Comparison of ENCODE assay signal across 26 mouse cellular contexts in genomic region chr2:178878436-178878835, GRCm38 (mm10).
"Had no signal": no experiment of that assay in that cellular context is flagged by ENCODE, and none has a peak within 500 bp of the region (broad histone marks: within the 10 kb centered on the region; RNA-seq: fewer than 3 reads in every experiment).

No protein-coding gene starts in this region.

- H3K36me3 ChIP-seq: limb, embryonic 10.5 days; limb, embryonic 13.5 days; liver, embryonic 12.5 days; liver, embryonic 15.5 days; lung, embryonic 15.5 days; midbrain, embryonic 10.5 days; neural tube, embryonic 12.5 days; neural tube, embryonic 15.5 days had no signal

- DNase-seq: kidney, adult 2 months; kidney, postnatal 10 days; kidney, postnatal 4 days; layer of hippocampus, postnatal 36 days; liver; lung, adult 18-20 months; lung, postnatal 10 days; lung, postnatal 36 days; midbrain, embryonic 14.5 days; right cerebral cortex, adult 18-20 months; right cerebral cortex, postnatal 14 days; right cerebral cortex, postnatal 4 days; thymus, adult 2 months; thymus, postnatal 14 days; thymus, postnatal 4 days had no signal

- H3K4me2 ChIP-seq: limb, embryonic 13.5 days; liver, embryonic 12.5 days; liver, embryonic 15.5 days; lung, embryonic 15.5 days; neural tube, embryonic 12.5 days; neural tube, embryonic 15.5 days had no signal

- H3K9me3 ChIP-seq: limb, embryonic 10.5 days; limb, embryonic 13.5 days; lung, embryonic 15.5 days; midbrain, embryonic 10.5 days; neural tube, embryonic 12.5 days; neural tube, embryonic 15.5 days had no signal

- H3K27me3 ChIP-seq: limb, embryonic 13.5 days; liver, embryonic 12.5 days; liver, embryonic 15.5 days; lung, embryonic 15.5 days; megakaryocyte, embryonic 14.5 days; neural tube, embryonic 12.5 days; neural tube, embryonic 15.5 days had no signal

- H3K4me1 ChIP-seq: limb, embryonic 10.5 days; limb, embryonic 13.5 days; liver, embryonic 12.5 days; liver, embryonic 15.5 days; lung, embryonic 15.5 days; megakaryocyte, embryonic 14.5 days; midbrain, embryonic 10.5 days; neural tube, embryonic 12.5 days; neural tube, embryonic 15.5 days had no signal

- H3K9ac ChIP-seq: limb, embryonic 13.5 days; liver, embryonic 12.5 days; liver, embryonic 15.5 days; lung, embryonic 15.5 days; neural tube, embryonic 12.5 days; neural tube, embryonic 15.5 days had no signal

- ATAC-seq: liver, embryonic 12.5 days had no signal

- H3K27ac ChIP-seq: left cerebral cortex, adult 2 months; limb, embryonic 10.5 days; limb, embryonic 13.5 days; liver, embryonic 12.5 days; liver, embryonic 15.5 days; lung, embryonic 15.5 days; midbrain, embryonic 10.5 days; neural tube, embryonic 12.5 days; neural tube, embryonic 15.5 days; stomach, postnatal 0 days had no signal

- H3K4me3 ChIP-seq: left cerebral cortex, adult 2 months; limb, embryonic 10.5 days; limb, embryonic 13.5 days; liver, embryonic 12.5 days; liver, embryonic 15.5 days; lung, embryonic 15.5 days; megakaryocyte, embryonic 14.5 days; midbrain, embryonic 10.5 days; neural tube, embryonic 12.5 days; neural tube, embryonic 15.5 days had no signal
